Mouse (Mus musculus): ENCODE measurements at regions not wholly inside any gene's neighbourhood (a gene's known extent, or its start where the extent isn't known, plus 50 kb on each side); places are given as distances from the start of the nearest gene placed in this dataset.

DNA sequence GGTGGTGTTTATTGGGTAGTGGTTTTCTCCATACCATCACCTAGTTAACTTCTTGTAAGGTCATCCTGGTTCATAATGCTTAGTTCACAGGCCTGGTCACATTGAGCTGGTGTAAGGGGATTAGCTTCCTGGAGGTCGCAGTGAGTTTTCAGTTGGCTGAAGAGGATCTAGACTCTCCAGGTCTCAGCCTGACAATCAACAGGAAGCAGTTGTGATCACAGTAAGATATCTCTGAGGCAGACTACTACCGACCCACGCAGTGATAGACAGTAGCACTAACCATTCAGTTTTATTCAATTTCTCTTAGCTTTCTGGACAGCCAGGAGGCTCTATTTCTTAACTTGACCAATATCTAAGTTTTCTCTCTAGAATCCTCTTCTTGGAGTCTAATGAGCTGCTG is 108.5 kb upstream of the Prdm1 start:
- TF ChIP-seq POLR2A (IDR thresholded peaks at IDR 0.05; ENCODE audit: low read depth, low read length) (no peak), CTCF (IDR thresholded peaks at IDR 0.05; ENCODE audit: borderline replicate concordance, insufficient read depth, low read length) (no peak)

All from embryonic fibroblast, embryonic 13.5 days (primary cell).